Mouse (Mus musculus): ENCODE data around the gene Slc25a53. TPM values are rescaled to one million over a fixed set of nuclear protein-coding genes. Genes with fewer than 3 reads are reported as not detected.

The Slc25a53 gene
- 8.6 and 10.6 TPM in 2 replicates for polyA plus RNA-seq (2015; fragmentation: Nextera tagmentation; extraction: Ambion mirVana)

GRCm38 (mm10) chrX:137038000-137038483 is at the start of gene Slc25a53:
Gene Slc25a53 (minus strand): TSS chrX:137038302.
- H3K9me3 ChIP-seq (replicated peaks) = no peaks in the 10 kb centered on the region
- peak within 1 kb of the TSS; percentile 44 for H3K9ac ChIP-seq
- H3K4me3 ChIP-seq (replicated peaks) = peak within 1 kb of the TSS; percentile 59
- peak within 1 kb of the TSS; percentile 65 for H3K4me2 ChIP-seq
- H3K4me1 ChIP-seq = no peaks in the 10 kb centered on the region
- ATAC-seq (replicated peaks; ENCODE audit: low FRiP score) = peak; percentile 97
- no peaks in the 10 kb centered on the region for H3K36me3 ChIP-seq
- WGBS = 26% methylated on average over 31 of the region's 31 CpGs
- peak within 1 kb of the TSS; percentile 91 for H3K27ac ChIP-seq
- 0 out of 2 replicates have a peak, but pooled peaks cover 8% of the 10 kb centered on the region for H3K27me3 ChIP-seq

- Histone ChIP-seq H3K27me3 (no peaks in the 10 kb centered on the region), H3K36me3 (no peaks in the 10 kb centered on the region), H3K9ac (no peak overlapping the region), H3K4me2 (no peak overlapping the region), H3K4me1 (no peaks in the 10 kb centered on the region), H3K9me3 (replicated peaks) (no peaks in the 10 kb centered on the region), H3K4me3 (replicated peaks) (no peak overlapping the region), H3K27ac (no peak overlapping the region)
- 86% methylated on average over 9 of the region's 9 CpGs for WGBS
- ATAC-seq (replicated peaks; ENCODE audit: low FRiP score) = no peak
Measured at GRCm38 (mm10) chrX:137063202-137063601, 25.1 kb upstream of the Slc25a53 start.

- H3K9me3 ChIP-seq (replicated peaks) = no peaks in the 10 kb centered on the region
- peak within 1 kb of the TSS; percentile 64 for H3K4me2 ChIP-seq
- H3K27me3 ChIP-seq = peaks cover 29% of the 10 kb centered on the region
- no peaks in the 10 kb centered on the region for H3K36me3 ChIP-seq
- WGBS = 18% methylated on average over 56 of the region's 62 CpGs
- peak within 1 kb of the TSS; percentile 80 for H3K27ac ChIP-seq
- ATAC-seq (replicated peaks; ENCODE audit: low FRiP score) = peak; percentile 94
- 0 out of 2 replicates have a peak, but pooled peaks cover 3% of the 10 kb centered on the region for H3K4me1 ChIP-seq
- peak within 1 kb of the TSS; percentile 48 for H3K9ac ChIP-seq
- H3K4me3 ChIP-seq (replicated peaks) = peak within 1 kb of the TSS; percentile 67
Measured at GRCm38 (mm10) chrX:137049425-137050225, 11.5 kb upstream of the Slc25a53 start, which contains the start of gene Fam199x. Gene Fam199x (plus strand): TSS chrX:137049594.

- Histone ChIP-seq H3K4me1 (0 out of 2 replicates have a peak, but pooled peaks cover 3% of the 10 kb centered on the region), H3K4me2 (peak overlapping the region; percentile 64), H3K27me3 (peaks cover 29% of the 10 kb centered on the region), H3K27ac (0 out of 2 replicates have a peak overlapping the region, but pooled peaks have one; percentile 80), H3K4me3 (replicated peaks) (peak overlapping the region; percentile 67), H3K9me3 (replicated peaks) (no peaks in the 10 kb centered on the region), H3K36me3 (no peaks in the 10 kb centered on the region), H3K9ac (peak overlapping the region; percentile 48; the same call in 1 of the 2 replicates)
- peak; percentile 55 for ATAC-seq (replicated peaks; ENCODE audit: low FRiP score)
- 22% methylated on average over 11 of the region's 11 CpGs for WGBS
Measured at GRCm38 (mm10) chrX:137049060-137049424, 10.9 kb upstream of the Slc25a53 start.

GRCm38 (mm10) chrX:137038502-137038901 is 400 bp upstream of the Slc25a53 start:
- H3K9me3 ChIP-seq (replicated peaks) = no peaks in the 10 kb centered on the region
- no peak overlapping the region for H3K9ac ChIP-seq
- H3K27me3 ChIP-seq = 0 out of 2 replicates have a peak, but pooled peaks cover 8% of the 10 kb centered on the region
- H3K4me1 ChIP-seq = no peaks in the 10 kb centered on the region
- WGBS = 40% methylated on average over 7 of the region's 7 CpGs
- H3K27ac ChIP-seq = no peak overlapping the region
- no peaks in the 10 kb centered on the region for H3K36me3 ChIP-seq
- H3K4me3 ChIP-seq (replicated peaks) = peak overlapping the region; percentile 59
- peak; percentile 13; the same call in 1 of the 2 replicates for ATAC-seq (replicated peaks; ENCODE audit: low FRiP score)
- H3K4me2 ChIP-seq = peak overlapping the region; percentile 65

- WGBS = 23% methylated on average over 12 of the region's 12 CpGs
Measured at GRCm38 (mm10) chrX:137037470-137037999, 567 bp downstream of the Slc25a53 start.

GRCm38 (mm10) chrX:137034322-137034721 is 3.8 kb downstream of the Slc25a53 start:
- Histone ChIP-seq H3K9ac (no peak overlapping the region), H3K36me3 (no peaks in the 10 kb centered on the region), H3K4me1 (no peaks in the 10 kb centered on the region), H3K4me2 (no peak overlapping the region), H3K9me3 (replicated peaks) (no peaks in the 10 kb centered on the region), H3K4me3 (replicated peaks) (no peak overlapping the region), H3K27me3 (0 out of 2 replicates have a peak, but pooled peaks cover 3% of the 10 kb centered on the region), H3K27ac (no peak overlapping the region)
- WGBS = 75% methylated on average over 4 of the region's 4 CpGs
- no peak for ATAC-seq (replicated peaks; ENCODE audit: low FRiP score)

More at GRCm38 (mm10) chrX:137037470-137037999, 567 bp downstream of the Slc25a53 start:
- no peak; the same call in none of the 2 replicates for ATAC-seq (replicated peaks; ENCODE audit: low FRiP score)
- Histone ChIP-seq H3K36me3 (no peaks in the 10 kb centered on the region), H3K9ac (peak overlapping the region; percentile 44), H3K4me2 (peak overlapping the region; percentile 65), H3K27ac (peak overlapping the region; percentile 91; the same call in 1 of the 2 replicates), H3K4me3 (replicated peaks) (peak overlapping the region; percentile 59), H3K4me1 (no peaks in the 10 kb centered on the region), H3K27me3 (0 out of 2 replicates have a peak, but pooled peaks cover 8% of the 10 kb centered on the region), H3K9me3 (replicated peaks) (no peaks in the 10 kb centered on the region)

- Histone ChIP-seq H3K36me3 (0 out of 2 replicates have a peak, but pooled peaks cover 7% of the 10 kb centered on the region), H3K9me3 (replicated peaks) (no peaks in the 10 kb centered on the region), H3K4me1 (no peaks in the 10 kb centered on the region), H3K4me2 (no peak overlapping the region), H3K27ac (no peak overlapping the region), H3K9ac (no peak overlapping the region), H3K4me3 (replicated peaks) (no peak overlapping the region), H3K27me3 (0 out of 2 replicates have a peak, but pooled peaks cover 7% of the 10 kb centered on the region)
- no peak for ATAC-seq (replicated peaks; ENCODE audit: low FRiP score)
- 87% methylated on average over 5 of the region's 5 CpGs for WGBS
Measured at GRCm38 (mm10) chrX:137031726-137032125, 6.4 kb downstream of the Slc25a53 start.

- Histone ChIP-seq H3K9me3 (replicated peaks) (no peaks in the 10 kb centered on the region), H3K4me3 (replicated peaks) (no peak overlapping the region), H3K4me1 (no peaks in the 10 kb centered on the region), H3K36me3 (0 out of 2 replicates have a peak, but pooled peaks cover 7% of the 10 kb centered on the region), H3K27me3 (0 out of 2 replicates have a peak, but pooled peaks cover 7% of the 10 kb centered on the region), H3K27ac (no peak overlapping the region), H3K9ac (no peak overlapping the region), H3K4me2 (no peak overlapping the region)
- no peak for ATAC-seq (replicated peaks; ENCODE audit: low FRiP score)
- WGBS = 87% methylated on average over 8 of the region's 8 CpGs
Measured at GRCm38 (mm10) chrX:137030916-137031315, 7.2 kb downstream of the Slc25a53 start.

- 0 out of 2 replicates have a peak, but pooled peaks have one; percentile 9 for ATAC-seq (replicated peaks; ENCODE audit: low FRiP score)
- H3K4me2 ChIP-seq = no peak overlapping the region
Measured at GRCm38 (mm10) chrX:137019310-137019709, 18.8 kb downstream of the Slc25a53 start.

GRCm38 (mm10) chrX:137017668-137018067 is 20.4 kb downstream of the Slc25a53 start:
- Histone ChIP-seq H3K27ac (no peak overlapping the region), H3K4me2 (no peak overlapping the region), H3K4me3 (replicated peaks) (no peak overlapping the region), H3K9ac (no peak overlapping the region), H3K9me3 (replicated peaks) (no peaks in the 10 kb centered on the region), H3K27me3 (no peaks in the 10 kb centered on the region), H3K4me1 (no peaks in the 10 kb centered on the region), H3K36me3 (no peaks in the 10 kb centered on the region; the same call in 1 of the 2 replicates)
- 81% methylated on average over 1 of the region's 1 CpGs for WGBS
- no peak for ATAC-seq (replicated peaks; ENCODE audit: low FRiP score)

More at GRCm38 (mm10) chrX:137019310-137019709, 18.8 kb downstream of the Slc25a53 start:
- Histone ChIP-seq H3K36me3 (no peaks in the 10 kb centered on the region; the same call in 1 of the 2 replicates), H3K27me3 (no peaks in the 10 kb centered on the region), H3K4me1 (no peaks in the 10 kb centered on the region), H3K27ac (no peak overlapping the region), H3K9ac (no peak overlapping the region), H3K9me3 (replicated peaks) (no peaks in the 10 kb centered on the region), H3K4me3 (replicated peaks) (no peak overlapping the region)
- WGBS = 25% methylated on average over 1 of the region's 1 CpGs

Measured in kidney, embryonic 15.5 days (tissue).